Mouse (Mus musculus) G1E (cell line): Measurements from ENCODE around the gene Gltp.

ENCODE experiments used
- CTCF ChIP-seq: IDR thresholded peaks from 2 replicates; pipeline ENCODE4 v1.5.1; 2012; ENCODE audit warnings: low read depth, low read length, inconsistent platforms, mixed read lengths
- GATA1 ChIP-seq: IDR thresholded peaks from 2 replicates; pipeline ENCODE4 v1.6.1; 2012; ENCODE audit warnings: borderline replicate concordance, low read length, inconsistent platforms, mixed read lengths
- GATA2 ChIP-seq: IDR thresholded peaks from 2 replicates; pipeline ENCODE4 v1.6.1; 2012; ENCODE audit warnings: low read depth, low read length, inconsistent platforms, borderline replicate concordance
- POLR2AphosphoS5 ChIP-seq: IDR thresholded peaks from 2 replicates; pipeline ENCODE4 v1.6.1; 2012; ENCODE audit warnings: low read depth, low read length, inconsistent platforms; ENCODE audit not compliant: insufficient replicate concordance
- TAL1 ChIP-seq: conservative IDR thresholded peaks from 2 replicates; pipeline ENCODE4 v1.6.1; 2012; ENCODE audit warnings: low read depth, low read length, inconsistent platforms, mixed read lengths

GRCm38 (mm10) chr5:114688703-114689102 lies 2.1 kb downstream of the Gltp start:
- TF ChIP-seq CTCF (no peak), POLR2AphosphoS5 (no peak), GATA1 (no peak), GATA2 (no peak), TAL1 (no peak)
